Mouse (Mus musculus): ENCODE results near the gene Cep170b. TPM values are rescaled to one million over a fixed set of nuclear protein-coding genes. Genes with fewer than 3 reads are reported as not detected.

Cep170b gene
- polyA plus RNA-seq, 1 experiment from 2014 or later: 25.0 TPM

- Histone ChIP-seq H3K9me3 (replicated peaks) (no peaks in the 10 kb centered on the region), H3K4me3 (replicated peaks) (no peak overlapping the region), H3K27me3 (no peaks in the 10 kb centered on the region), H3K9ac (no peak overlapping the region), H3K27ac (replicated peaks) (no peak overlapping the region), H3K4me2 (replicated peaks) (no peak overlapping the region), H3K36me3 (no peaks in the 10 kb centered on the region; the same call in 1 of the 2 replicates), H3K4me1 (peaks cover 13% of the 10 kb centered on the region)
- no peak for ATAC-seq (ENCODE audit: insufficient number of reproducible peaks, low FRiP score, low TSS enrichment, low read depth)
- 87% methylated on average over 12 of the region's 12 CpGs for WGBS
Measured at GRCm38 (mm10) chr12:112750976-112751375, 30.7 kb downstream of the Cep170b start.

- H3K27me3 ChIP-seq: no peaks in the 10 kb centered on the region
- no peak for ATAC-seq (ENCODE audit: insufficient number of reproducible peaks, low FRiP score, low TSS enrichment, low read depth)
- H3K27ac ChIP-seq (replicated peaks): no peak overlapping the region
- no peaks in the 10 kb centered on the region for H3K36me3 ChIP-seq
- H3K4me2 ChIP-seq (replicated peaks): no peak overlapping the region
- peaks cover 2% of the 10 kb centered on the region for H3K4me1 ChIP-seq
- H3K9ac ChIP-seq: no peak overlapping the region
- H3K9me3 ChIP-seq (replicated peaks): no peaks in the 10 kb centered on the region
- 35% methylated on average over 2 of the region's 2 CpGs for WGBS
- H3K4me3 ChIP-seq (replicated peaks): no peak overlapping the region
Measured at GRCm38 (mm10) chr12:112752399-112752798, 32.1 kb downstream of the Cep170b start.

- H3K36me3 ChIP-seq: no peaks in the 10 kb centered on the region
- no peak overlapping the region for H3K27ac ChIP-seq (replicated peaks)
- H3K4me3 ChIP-seq (replicated peaks): no peak overlapping the region
- H3K4me1 ChIP-seq: no peaks in the 10 kb centered on the region
- WGBS: 62% methylated on average over 4 of the region's 4 CpGs
- no peak overlapping the region for H3K9ac ChIP-seq
- H3K4me2 ChIP-seq (replicated peaks): no peak overlapping the region
- H3K27me3 ChIP-seq: no peaks in the 10 kb centered on the region
- ATAC-seq (ENCODE audit: insufficient number of reproducible peaks, low FRiP score, low TSS enrichment, low read depth): no peak
- H3K9me3 ChIP-seq (replicated peaks): no peaks in the 10 kb centered on the region
Measured at GRCm38 (mm10) chr12:112755900-112756299, 35.6 kb downstream of the Cep170b start.

GRCm38 (mm10) chr12:112757896-112758295 lies 37.6 kb downstream of the Cep170b start:
- no peak overlapping the region for H3K4me3 ChIP-seq (replicated peaks)
- H3K9ac ChIP-seq: no peak overlapping the region
- H3K27me3 ChIP-seq: no peaks in the 10 kb centered on the region
- H3K9me3 ChIP-seq (replicated peaks): no peaks in the 10 kb centered on the region
- no peak for ATAC-seq (ENCODE audit: insufficient number of reproducible peaks, low FRiP score, low TSS enrichment, low read depth)
- no peaks in the 10 kb centered on the region for H3K4me1 ChIP-seq
- H3K36me3 ChIP-seq: no peaks in the 10 kb centered on the region
- 88% methylated on average over 5 of the region's 5 CpGs for WGBS
- no peak overlapping the region for H3K4me2 ChIP-seq (replicated peaks)
- no peak overlapping the region for H3K27ac ChIP-seq (replicated peaks)

GRCm38 (mm10) chr12:112759471-112759870 lies 39.2 kb downstream of the Cep170b start:
- Histone ChIP-seq H3K4me2 (replicated peaks) (no peak overlapping the region), H3K27ac (replicated peaks) (no peak overlapping the region), H3K4me3 (replicated peaks) (no peak overlapping the region), H3K9me3 (replicated peaks) (no peaks in the 10 kb centered on the region), H3K36me3 (no peaks in the 10 kb centered on the region), H3K27me3 (no peaks in the 10 kb centered on the region), H3K4me1 (no peaks in the 10 kb centered on the region), H3K9ac (no peak overlapping the region)
- WGBS: 86% methylated on average over 3 of the region's 3 CpGs
- no peak for ATAC-seq (ENCODE audit: insufficient number of reproducible peaks, low FRiP score, low TSS enrichment, low read depth)

- H3K4me1 ChIP-seq: no peaks in the 10 kb centered on the region
- WGBS: 35% methylated on average over 4 of the region's 4 CpGs
- H3K27ac ChIP-seq (replicated peaks): no peak within 1 kb of the TSS
- H3K36me3 ChIP-seq: no peaks in the 10 kb centered on the region
- H3K9ac ChIP-seq: no peak within 1 kb of the TSS
- no peak within 1 kb of the TSS for H3K4me2 ChIP-seq (replicated peaks)
- no peak for ATAC-seq (ENCODE audit: insufficient number of reproducible peaks, low FRiP score, low TSS enrichment, low read depth)
- H3K4me3 ChIP-seq (replicated peaks): no peak within 1 kb of the TSS
- H3K27me3 ChIP-seq: no peaks in the 10 kb centered on the region
- no peaks in the 10 kb centered on the region for H3K9me3 ChIP-seq (replicated peaks)
Measured at GRCm38 (mm10) chr12:112760154-112760926, 40.1 kb downstream of the Cep170b start, which contains the start of gene Pld4. Gene Pld4 (plus strand): TSS chr12:112760655.

- H3K27ac ChIP-seq (replicated peaks): no peak overlapping the region
- H3K4me3 ChIP-seq (replicated peaks): no peak overlapping the region
- WGBS: 83% methylated on average over 4 of the region's 4 CpGs
- no peaks in the 10 kb centered on the region for H3K27me3 ChIP-seq
- H3K4me2 ChIP-seq (replicated peaks): no peak overlapping the region
- H3K4me1 ChIP-seq: no peaks in the 10 kb centered on the region
- H3K9ac ChIP-seq: no peak overlapping the region
- no peak for ATAC-seq (ENCODE audit: insufficient number of reproducible peaks, low FRiP score, low TSS enrichment, low read depth)
- no peaks in the 10 kb centered on the region for H3K9me3 ChIP-seq (replicated peaks)
- H3K36me3 ChIP-seq: no peaks in the 10 kb centered on the region
Measured at GRCm38 (mm10) chr12:112761411-112761810, 41.2 kb downstream of the Cep170b start.

- no peak for ATAC-seq (ENCODE audit: insufficient number of reproducible peaks, low FRiP score, low TSS enrichment, low read depth)
- H3K4me3 ChIP-seq (replicated peaks): no peak overlapping the region
- no peak overlapping the region for H3K4me2 ChIP-seq (replicated peaks)
- H3K4me1 ChIP-seq: no peaks in the 10 kb centered on the region
- no peaks in the 10 kb centered on the region for H3K36me3 ChIP-seq
- H3K27me3 ChIP-seq: no peaks in the 10 kb centered on the region
- no peak overlapping the region for H3K27ac ChIP-seq (replicated peaks)
- H3K9me3 ChIP-seq (replicated peaks): no peaks in the 10 kb centered on the region
- WGBS: 81% methylated on average over 3 of the region's 3 CpGs
- H3K9ac ChIP-seq: no peak overlapping the region
Measured at GRCm38 (mm10) chr12:112762018-112762417, 41.8 kb downstream of the Cep170b start.

GRCm38 (mm10) chr12:112763176-112763575 lies 42.9 kb downstream of the Cep170b start:
- H3K9ac ChIP-seq: no peak overlapping the region
- no peak overlapping the region for H3K4me3 ChIP-seq (replicated peaks)

GRCm38 (mm10) chr12:112764141-112764540 lies 43.9 kb downstream of the Cep170b start:
- no peak overlapping the region for H3K9ac ChIP-seq
- ATAC-seq (ENCODE audit: insufficient number of reproducible peaks, low FRiP score, low TSS enrichment, low read depth): no peak
- no peaks in the 10 kb centered on the region for H3K27me3 ChIP-seq
- no peak overlapping the region for H3K4me2 ChIP-seq (replicated peaks)
- H3K4me1 ChIP-seq: no peaks in the 10 kb centered on the region
- H3K4me3 ChIP-seq (replicated peaks): no peak overlapping the region
- no peaks in the 10 kb centered on the region for H3K9me3 ChIP-seq (replicated peaks)
- H3K27ac ChIP-seq (replicated peaks): no peak overlapping the region
- WGBS: 86% methylated on average over 5 of the region's 5 CpGs
- H3K36me3 ChIP-seq: no peaks in the 10 kb centered on the region

More at GRCm38 (mm10) chr12:112763176-112763575, 42.9 kb downstream of the Cep170b start:
- WGBS: 75% methylated on average over 4 of the region's 4 CpGs
- H3K27ac ChIP-seq (replicated peaks): no peak overlapping the region
- ATAC-seq (ENCODE audit: insufficient number of reproducible peaks, low FRiP score, low TSS enrichment, low read depth): no peak
- H3K27me3 ChIP-seq: no peaks in the 10 kb centered on the region
- no peaks in the 10 kb centered on the region for H3K9me3 ChIP-seq (replicated peaks)
- H3K36me3 ChIP-seq: no peaks in the 10 kb centered on the region
- H3K4me1 ChIP-seq: no peaks in the 10 kb centered on the region
- no peak overlapping the region for H3K4me2 ChIP-seq (replicated peaks)

- H3K4me2 ChIP-seq (replicated peaks): no peak overlapping the region
- H3K4me3 ChIP-seq (replicated peaks): no peak overlapping the region
- H3K27me3 ChIP-seq: no peaks in the 10 kb centered on the region
- no peak for ATAC-seq (ENCODE audit: insufficient number of reproducible peaks, low FRiP score, low TSS enrichment, low read depth)
- H3K4me1 ChIP-seq: no peaks in the 10 kb centered on the region
- WGBS: 87% methylated on average over 7 of the region's 7 CpGs
- H3K9ac ChIP-seq: no peak overlapping the region
- H3K27ac ChIP-seq (replicated peaks): no peak overlapping the region
- H3K36me3 ChIP-seq: no peaks in the 10 kb centered on the region
- no peaks in the 10 kb centered on the region for H3K9me3 ChIP-seq (replicated peaks)
Measured at GRCm38 (mm10) chr12:112764991-112765390, 44.7 kb downstream of the Cep170b start.

GRCm38 (mm10) chr12:112766586-112766985 lies 46.3 kb downstream of the Cep170b start:
- 87% methylated on average over 7 of the region's 7 CpGs for WGBS
- ATAC-seq (ENCODE audit: insufficient number of reproducible peaks, low FRiP score, low TSS enrichment, low read depth): no peak
- no peak overlapping the region for H3K4me3 ChIP-seq (replicated peaks)
- H3K9me3 ChIP-seq (replicated peaks): no peaks in the 10 kb centered on the region
- no peak overlapping the region for H3K4me2 ChIP-seq (replicated peaks)
- H3K4me1 ChIP-seq: no peaks in the 10 kb centered on the region
- H3K36me3 ChIP-seq: no peaks in the 10 kb centered on the region
- H3K27ac ChIP-seq (replicated peaks): no peak overlapping the region
- H3K27me3 ChIP-seq: no peaks in the 10 kb centered on the region
- H3K9ac ChIP-seq: no peak overlapping the region

All from embryonic facial prominence, embryonic 15.5 days (tissue).